Mouse (Mus musculus) erythroblast, embryonic 14.5 days (primary cell): ENCODE results near the gene Nr2f2.

ENCODE experiments used
- GATA1 ChIP-seq: IDR thresholded peaks from 2 replicates; pipeline ENCODE4 v1.6.1; 2012; ENCODE audit warnings: low read length, inconsistent platforms, mixed read lengths
- TAL1 ChIP-seq: IDR thresholded peaks from 3 replicates; pipeline ENCODE4 v1.6.1; 2012; ENCODE audit warnings: low read length, inconsistent platforms, mixed read lengths

DNA sequence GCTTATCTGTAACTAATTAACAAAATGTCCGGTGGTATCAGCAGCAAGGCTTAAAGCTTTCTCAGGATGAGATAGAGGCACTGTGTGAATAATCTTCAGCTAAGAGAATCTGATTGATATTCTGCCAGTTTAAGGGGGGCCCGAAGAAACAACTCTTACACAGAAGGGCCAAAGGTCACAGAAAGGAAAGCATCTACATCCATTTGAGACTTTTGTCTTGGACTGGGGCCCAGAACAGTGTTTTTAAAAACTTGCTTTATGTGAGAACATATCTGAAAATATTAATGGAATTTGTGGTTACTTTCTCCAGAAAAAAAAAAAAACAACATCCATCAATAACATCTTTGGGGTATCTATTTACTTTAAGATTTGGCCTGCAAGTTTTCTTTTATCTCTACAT lies 38.9 kb upstream of the Nr2f2 start:
- TF ChIP-seq TAL1: no peak
- TF ChIP-seq GATA1: no peak
